Mouse (Mus musculus) cerebellum, adult 2 months (tissue): ENCODE measurements around the gene Abca8a.

ENCODE experiments used
- CTCF ChIP-seq: fragments of 200-500 bp; IDR thresholded peaks from 2 replicates; pipeline ENCODE4 v1.5.1; 2011; ENCODE audit warnings: low read depth, mild to moderate bottlenecking, control low read depth, low read length, moderate library complexity, borderline replicate concordance; ENCODE audit not compliant: insufficient read depth
- POLR2A ChIP-seq: fragments of 200-500 bp; IDR thresholded peaks from 2 replicates; pipeline ENCODE4 v1.6.1; 2011; ENCODE audit warnings: low read length, control low read depth, borderline replicate concordance; ENCODE audit not compliant: insufficient read depth

- TF ChIP-seq CTCF (peak; percentile 31; the same call in 1 of the 2 replicates), POLR2A (no peak)
Observed at GRCm38 (mm10) chr11:110111137-110111536, 15.4 kb upstream of the Abca8a start.
